Mouse (Mus musculus) cerebellum, postnatal 36 days (tissue): ENCODE measurements around the gene Ovol2.

Source experiments
- DNase-seq, 2 experiments: peaks; one replicate each; pipeline ENCODE4 v3.0.0; 2021 to 2022; ENCODE audit warnings: mixed read lengths in 2 of 2

Gene Ovol2

GRCm38 (mm10) chr2:144265916-144266683, 65.8 kb downstream of the Ovol2 start:
- no peak for DNase-seq

- DNase-seq: no peak
These were observed 66.8 kb downstream of the Ovol2 start for GRCm38 (mm10) chr2:144265120-144265488.

- DNase-seq: no peak
These were observed 67.4 kb downstream of the Ovol2 start for GRCm38 (mm10) chr2:144264398-144265119.

- DNase-seq: no peak
These were observed 69.1 kb downstream of the Ovol2 start for GRCm38 (mm10) chr2:144262837-144263236.
